Mouse (Mus musculus): ENCODE data around the gene Olfr61. TPM values are rescaled to one million over a fixed set of nuclear protein-coding genes. Genes with fewer than 3 reads are reported as not detected.

Gene Olfr61
- polyA plus RNA-seq, 1 experiment from 2014 or later: not detected

Other genes starting within 250 kb of the Olfr61 start
- not detected in 2 replicates for gene Olfr531, start 226.1 kb upstream of the Olfr61 start, polyA plus RNA-seq (2014; fragmentation: Nextera tagmentation; extraction: Ambion mirVana)
- gene Olfr532, start 207.3 kb upstream of the Olfr61 start, polyA plus RNA-seq (2014; fragmentation: Nextera tagmentation; extraction: Ambion mirVana): not detected in 2 replicates
- not detected in 2 replicates for gene Olfr533, start 165.6 kb upstream of the Olfr61 start, polyA plus RNA-seq (2014; fragmentation: Nextera tagmentation; extraction: Ambion mirVana)
- not detected in 2 replicates for gene Olfr535, start 144.8 kb upstream of the Olfr61 start, polyA plus RNA-seq (2014; fragmentation: Nextera tagmentation; extraction: Ambion mirVana)
- gene Olfr536, start 121.6 kb upstream of the Olfr61 start, polyA plus RNA-seq (2014; fragmentation: Nextera tagmentation; extraction: Ambion mirVana): not detected in 2 replicates
- not detected in 2 replicates for gene Olfr538, start 61.1 kb upstream of the Olfr61 start, polyA plus RNA-seq (2014; fragmentation: Nextera tagmentation; extraction: Ambion mirVana)
- gene Olfr46, start 27.7 kb upstream of the Olfr61 start, polyA plus RNA-seq (2014; fragmentation: Nextera tagmentation; extraction: Ambion mirVana): 0.03 TPM in 1 of 2 replicates, not detected in the other
- gene Olfr53, start 17.5 kb downstream of the Olfr61 start, polyA plus RNA-seq (2014; fragmentation: Nextera tagmentation; extraction: Ambion mirVana): not detected in 2 replicates
- gene Olfr539, start 31.0 kb downstream of the Olfr61 start, polyA plus RNA-seq (2014; fragmentation: Nextera tagmentation; extraction: Ambion mirVana): not detected in 2 replicates
- not detected in 2 replicates for gene Olfr45, start 53.0 kb downstream of the Olfr61 start, polyA plus RNA-seq (2014; fragmentation: Nextera tagmentation; extraction: Ambion mirVana)
- not detected in 2 replicates for gene Olfr541, start 68.3 kb downstream of the Olfr61 start, polyA plus RNA-seq (2014; fragmentation: Nextera tagmentation; extraction: Ambion mirVana)
- gene Cyp2e1, start 134.8 kb downstream of the Olfr61 start, polyA plus RNA-seq (2014; fragmentation: Nextera tagmentation; extraction: Ambion mirVana): not detected in 2 replicates
- gene Syce1, start 158.9 kb downstream of the Olfr61 start, polyA plus RNA-seq (2014; fragmentation: Nextera tagmentation; extraction: Ambion mirVana): not detected in 2 replicates
- gene Zfp941, start 193.2 kb downstream of the Olfr61 start, polyA plus RNA-seq (2014; fragmentation: Nextera tagmentation; extraction: Ambion mirVana): 4.6 and 5.2 TPM in 2 replicates
- 0.48 TPM in 1 of 2 replicates, not detected in the other for gene Urah, start 206.0 kb downstream of the Olfr61 start, polyA plus RNA-seq (2014; fragmentation: Nextera tagmentation; extraction: Ambion mirVana)
- not detected in 2 replicates for gene Scgb1c1, start 216.6 kb downstream of the Olfr61 start, polyA plus RNA-seq (2014; fragmentation: Nextera tagmentation; extraction: Ambion mirVana)
- gene Odf3, start 218.8 kb downstream of the Olfr61 start, polyA plus RNA-seq (2014; fragmentation: Nextera tagmentation; extraction: Ambion mirVana): not detected in 2 replicates
- not detected in 2 replicates for gene Gm45785, start 227.4 kb downstream of the Olfr61 start, polyA plus RNA-seq (2014; fragmentation: Nextera tagmentation; extraction: Ambion mirVana)
- 57.2 and 63.0 TPM in 2 replicates for gene Ric8a, start 228.0 kb downstream of the Olfr61 start, polyA plus RNA-seq (2014; fragmentation: Nextera tagmentation; extraction: Ambion mirVana)
- 27.2 and 29.1 TPM in 2 replicates for gene Bet1l, start 228.6 kb downstream of the Olfr61 start, polyA plus RNA-seq (2014; fragmentation: Nextera tagmentation; extraction: Ambion mirVana)